Mouse (Mus musculus) lung, postnatal 14 days (tissue): ENCODE data around the gene Il10.
"Not testable (repeated sequence)": the region's sequence is repeated elsewhere in the genome, so short reads cannot be mapped to it uniquely, and the experiment has no call there.

ENCODE experiments used
- DNase-seq: peaks from one replicate; pipeline ENCODE4 v3.0.0; 2021

Gene Il10

DNA sequence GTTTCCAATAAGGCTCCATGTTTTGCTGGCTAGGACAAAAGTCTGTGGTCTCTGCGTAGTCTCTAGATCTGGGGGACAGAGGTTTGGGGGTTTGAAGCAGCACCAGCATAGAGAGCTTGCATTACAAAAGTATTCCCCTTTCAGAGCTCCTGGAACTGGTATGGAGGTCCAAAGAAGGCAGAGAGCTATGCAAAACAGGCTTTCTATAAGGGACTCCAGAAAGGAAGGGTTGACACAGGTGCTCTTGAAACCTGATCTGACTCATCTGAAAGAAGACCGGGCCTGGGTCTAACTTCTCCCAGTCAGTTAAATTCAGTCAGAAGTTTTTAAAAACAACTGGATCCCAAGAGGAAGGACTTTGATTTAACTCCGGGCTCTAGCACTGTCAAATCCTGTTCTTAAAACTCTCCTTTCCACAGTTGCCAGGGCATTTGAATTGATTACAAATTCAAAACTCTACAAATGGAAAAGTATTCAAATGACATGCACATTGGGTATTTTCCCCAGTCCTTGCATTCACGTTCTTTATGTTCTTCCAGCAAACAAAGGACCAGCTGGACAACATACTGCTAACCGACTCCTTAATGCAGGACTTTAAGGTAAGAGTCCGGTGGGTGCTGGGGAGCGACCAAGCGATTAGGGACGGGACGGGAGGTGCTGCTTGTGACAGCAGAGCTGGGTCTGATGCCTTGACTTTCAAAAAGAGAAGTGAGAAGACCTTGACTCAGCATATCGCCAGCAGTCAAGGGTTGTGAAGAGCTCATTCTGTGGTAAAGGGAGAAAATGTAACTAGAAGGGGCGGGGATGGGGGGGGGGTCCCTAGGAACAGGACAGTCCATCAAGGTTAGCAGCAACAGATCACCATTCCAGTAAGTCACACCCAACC lies 1.0 kb downstream of the Il10 start:
- no peak for DNase-seq

DNA sequence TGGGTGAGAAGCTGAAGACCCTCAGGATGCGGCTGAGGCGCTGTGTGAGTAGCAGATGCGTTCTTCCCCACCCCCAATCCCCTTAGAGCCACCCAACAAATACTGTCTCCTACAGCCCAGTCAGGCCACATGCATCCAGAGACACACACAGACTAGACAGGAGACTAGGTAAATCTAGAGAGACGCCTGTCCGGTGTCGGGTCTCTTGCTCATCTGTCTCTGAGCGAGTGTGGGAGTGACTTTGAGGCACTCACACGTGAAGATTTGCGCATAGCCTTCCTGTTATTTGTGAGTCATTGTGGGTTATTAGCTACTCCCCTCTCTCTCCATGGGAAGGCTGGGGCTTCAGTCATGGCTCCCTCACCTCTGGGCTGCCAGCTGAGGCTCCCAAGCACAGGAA lies 1.8 kb downstream of the Il10 start:
- DNase-seq = no peak

DNA sequence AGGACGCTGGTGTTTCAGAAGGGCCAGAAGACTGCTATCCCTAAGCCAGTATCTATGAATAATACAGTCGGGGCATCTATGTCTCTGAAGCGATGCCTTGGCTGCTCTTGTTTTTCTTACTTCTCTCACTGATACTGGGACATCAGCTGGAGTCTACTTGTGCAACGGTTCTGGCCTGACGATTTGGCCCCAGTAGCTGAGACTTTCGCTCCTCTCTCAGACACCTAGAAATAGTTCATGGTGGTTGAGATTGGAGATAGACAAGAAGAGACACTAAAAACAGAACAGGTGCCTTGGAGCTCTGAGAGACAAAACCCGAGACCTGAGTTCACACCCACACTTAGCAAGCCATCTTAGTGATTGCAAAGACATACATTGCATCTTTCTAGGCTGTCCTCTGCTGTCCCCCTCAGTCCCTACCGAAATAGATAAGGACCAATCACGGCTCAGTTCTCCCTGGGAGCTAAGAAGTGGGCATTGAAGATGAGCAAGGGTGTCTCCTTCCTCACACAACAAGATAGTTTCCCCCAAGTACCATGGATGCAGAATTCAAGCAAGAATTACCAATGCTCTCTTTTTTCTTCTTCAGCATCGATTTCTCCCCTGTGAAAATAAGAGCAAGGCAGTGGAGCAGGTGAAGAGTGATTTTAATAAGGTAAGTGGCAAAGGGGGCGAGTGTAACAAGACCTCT lies 2.4 kb downstream of the Il10 start:
- DNase-seq = no peak

DNA sequence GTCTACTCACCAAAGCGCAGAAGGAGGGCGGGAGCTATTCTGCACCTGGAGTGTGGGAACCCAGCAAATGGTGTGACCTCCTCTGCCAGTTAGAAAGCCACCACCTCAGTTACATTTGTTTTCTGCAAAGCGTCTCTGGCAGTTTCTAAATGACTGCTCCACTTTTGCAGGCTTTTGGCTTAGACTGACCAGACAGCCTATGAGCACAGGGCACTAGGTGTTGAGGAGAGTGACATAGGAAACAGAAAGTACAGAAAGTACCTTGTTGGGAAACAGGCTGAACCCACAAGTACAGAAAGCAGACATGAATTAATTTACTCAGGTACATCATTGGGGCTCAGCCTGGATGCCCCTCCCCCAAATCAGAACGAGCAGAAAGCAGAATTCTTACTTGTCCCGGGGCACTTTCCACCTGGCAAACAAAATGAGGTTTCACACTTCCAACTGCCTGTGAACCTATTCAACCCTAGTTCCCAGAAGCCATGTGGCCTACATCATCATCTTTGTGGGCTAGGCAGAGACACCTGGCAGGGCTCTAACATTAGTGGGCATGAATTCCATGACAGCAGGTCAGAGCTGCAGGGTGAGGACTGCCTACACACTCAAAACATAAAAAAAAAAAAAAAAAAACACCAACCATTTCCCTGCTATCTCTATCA lies 3.1 kb downstream of the Il10 start:
- DNase-seq = no peak

DNA sequence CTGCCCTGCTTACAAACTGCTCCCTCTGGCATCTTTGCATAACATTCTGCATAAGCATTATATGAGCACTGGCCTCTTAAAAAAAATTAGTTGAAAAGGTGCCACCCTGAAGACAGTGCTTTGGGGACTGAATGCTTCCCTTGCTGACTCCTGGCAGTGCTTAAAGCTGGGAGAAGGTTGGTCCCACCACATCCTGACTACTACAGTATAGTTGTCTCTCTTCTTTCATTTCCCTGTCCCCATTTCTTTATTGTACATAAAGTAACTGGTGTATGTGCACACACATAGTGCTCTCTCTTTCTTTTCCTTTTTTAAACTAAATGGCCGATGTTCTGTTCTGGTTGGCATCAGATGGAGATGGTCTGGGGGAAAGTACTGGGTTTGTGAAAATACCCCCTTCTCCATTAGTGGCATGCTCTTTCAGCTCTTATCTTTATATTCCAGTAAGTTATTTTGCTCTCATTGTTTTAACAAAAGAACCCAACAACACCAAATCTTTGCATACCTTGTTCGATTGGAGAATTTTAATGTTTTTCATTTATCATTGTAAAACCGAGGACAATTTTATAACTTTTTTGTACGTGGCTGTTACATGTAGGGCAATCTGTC lies 3.7 kb downstream of the Il10 start:
- not testable (repeated sequence) for DNase-seq

DNA sequence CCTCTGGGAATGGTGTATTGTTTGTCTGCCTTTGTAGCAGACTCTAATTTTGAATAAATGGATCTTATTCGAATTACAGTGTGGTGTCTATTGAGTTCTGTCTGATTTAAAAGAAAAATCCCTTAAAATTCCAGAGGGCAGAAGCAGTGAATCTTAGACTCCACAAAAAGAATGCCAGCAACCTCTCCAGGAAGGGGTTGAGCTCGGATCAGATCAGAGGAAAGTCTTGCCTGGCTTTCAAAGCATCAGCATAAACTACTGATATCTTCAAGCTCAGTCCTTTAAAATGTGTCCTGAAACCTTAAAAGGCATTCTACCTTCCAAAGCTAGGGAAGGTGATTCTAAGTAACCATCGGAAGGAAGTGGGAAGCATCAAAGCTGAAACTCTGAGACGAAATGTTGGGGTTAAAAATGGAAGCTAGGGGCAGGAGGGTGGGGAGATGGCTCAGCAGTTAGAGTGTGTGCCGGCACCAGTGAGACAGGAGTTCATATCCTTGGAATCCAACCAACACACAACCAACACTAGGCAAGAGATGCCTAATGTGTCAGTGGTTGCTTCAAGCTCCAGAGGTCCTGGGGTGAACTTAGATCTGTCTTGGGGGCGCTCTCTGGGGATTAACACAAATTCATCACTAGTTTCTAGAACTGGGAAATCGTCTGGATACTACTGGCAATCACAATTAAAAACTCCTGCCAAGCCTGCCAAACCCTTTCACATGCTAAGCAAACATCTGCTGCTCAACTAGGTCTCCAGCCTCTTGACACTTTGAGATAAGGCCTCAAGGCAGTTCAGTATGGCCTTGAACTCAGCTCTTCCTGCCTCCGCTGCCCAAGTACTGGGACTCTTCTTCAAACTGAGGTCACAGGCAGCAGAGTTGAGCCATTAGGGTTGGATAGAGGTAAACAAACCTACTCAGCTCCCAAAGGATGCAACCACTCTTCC lies 5.5 kb downstream of the Il10 start:
- DNase-seq = no peak

DNA sequence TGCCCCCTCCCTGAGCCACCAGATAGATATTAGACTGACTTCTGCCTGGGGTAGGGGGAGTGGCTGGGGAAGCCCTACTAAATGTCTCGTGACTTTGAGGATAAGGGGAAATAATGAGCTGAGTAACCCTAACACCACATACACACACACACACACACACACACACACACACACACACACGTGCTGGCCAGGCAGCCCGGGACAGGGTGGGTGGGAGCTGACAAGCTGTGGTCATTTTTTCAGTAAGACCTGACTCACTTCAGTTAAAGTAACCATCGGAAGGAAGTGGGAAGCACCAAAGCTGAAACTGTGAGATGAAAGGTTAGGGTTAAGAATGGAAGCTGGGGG lies 6.2 kb downstream of the Il10 start:
- no peak for DNase-seq

DNA sequence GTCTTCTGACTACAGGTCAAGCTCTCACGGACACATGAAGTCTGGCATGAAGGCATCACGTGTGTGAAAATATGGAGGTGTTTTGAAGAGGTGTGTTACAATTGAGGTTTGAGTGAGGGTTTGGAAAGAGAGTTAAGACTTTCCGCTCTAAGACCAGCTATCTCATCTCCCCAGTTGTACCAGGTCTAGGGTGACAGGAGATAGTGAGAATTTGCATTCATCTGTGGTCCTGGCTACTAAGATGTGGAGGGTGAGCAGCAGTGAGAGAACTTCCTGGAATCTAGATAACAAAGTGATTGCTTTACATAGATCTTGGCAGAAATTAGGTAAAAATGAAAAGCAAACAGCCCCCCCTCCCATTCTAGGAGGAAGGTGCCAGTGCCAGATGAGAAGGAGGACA lies 9.6 kb downstream of the Il10 start:
- DNase-seq = no peak

DNA sequence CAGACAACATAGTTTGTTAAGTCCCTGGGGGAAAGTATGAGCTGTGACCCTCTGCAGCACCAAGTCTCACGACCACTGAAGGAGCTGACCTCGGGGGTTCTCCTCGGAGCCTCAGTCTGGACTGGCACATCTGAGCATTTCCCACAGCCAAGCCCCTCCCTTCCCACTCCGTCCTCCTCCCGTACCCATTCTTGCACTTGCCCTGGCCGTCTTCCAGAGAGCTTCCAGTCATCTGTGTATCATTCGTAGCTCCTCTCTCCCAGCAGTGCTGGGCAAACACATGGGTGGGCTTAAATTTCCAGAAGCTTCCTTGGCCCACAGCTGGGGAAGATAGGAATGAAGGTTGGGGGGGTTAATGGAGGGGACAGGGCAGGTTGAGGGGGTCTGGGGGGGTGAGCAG lies 10.6 kb downstream of the Il10 start:
- DNase-seq = no peak

DNA sequence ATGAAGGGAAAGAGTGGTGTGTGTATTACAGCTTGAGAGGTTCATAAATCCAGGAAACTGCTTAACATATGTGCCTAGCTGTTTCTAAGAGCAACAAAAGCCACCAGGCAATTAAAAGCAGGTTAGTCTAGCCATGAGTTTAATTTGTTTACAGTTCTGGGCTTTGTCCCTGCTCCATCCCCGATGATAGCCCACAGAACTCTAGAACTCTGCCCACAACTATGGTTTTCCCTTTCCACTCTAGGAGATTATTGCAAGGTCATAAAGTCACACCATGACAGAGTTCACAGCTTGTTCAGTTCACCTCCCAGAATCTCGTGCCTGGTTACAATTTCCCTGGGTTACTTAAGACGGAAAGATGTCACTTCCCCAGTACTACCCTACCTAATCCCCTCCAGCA lies 11.6 kb downstream of the Il10 start:
- no peak for DNase-seq

DNA sequence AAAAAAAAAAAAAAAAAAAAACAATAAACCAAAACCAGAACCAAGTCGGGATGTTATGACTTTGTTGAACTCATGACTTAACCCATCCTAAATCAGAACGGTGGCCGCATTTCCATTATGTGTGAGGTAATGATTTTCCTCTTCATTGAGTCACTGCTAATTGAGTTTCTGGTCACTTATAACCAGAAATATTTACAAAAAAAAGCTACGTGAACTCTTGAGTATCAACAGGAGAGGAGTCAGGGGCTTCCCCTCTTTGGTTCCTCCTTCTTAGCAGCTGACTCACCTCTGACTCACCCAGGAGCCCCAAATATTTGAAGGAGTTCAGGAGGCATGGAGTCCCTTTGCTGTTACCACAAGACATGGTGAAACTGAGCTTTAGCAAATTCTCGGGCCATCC lies 18.4 kb downstream of the Il10 start:
- no peak for DNase-seq

DNA sequence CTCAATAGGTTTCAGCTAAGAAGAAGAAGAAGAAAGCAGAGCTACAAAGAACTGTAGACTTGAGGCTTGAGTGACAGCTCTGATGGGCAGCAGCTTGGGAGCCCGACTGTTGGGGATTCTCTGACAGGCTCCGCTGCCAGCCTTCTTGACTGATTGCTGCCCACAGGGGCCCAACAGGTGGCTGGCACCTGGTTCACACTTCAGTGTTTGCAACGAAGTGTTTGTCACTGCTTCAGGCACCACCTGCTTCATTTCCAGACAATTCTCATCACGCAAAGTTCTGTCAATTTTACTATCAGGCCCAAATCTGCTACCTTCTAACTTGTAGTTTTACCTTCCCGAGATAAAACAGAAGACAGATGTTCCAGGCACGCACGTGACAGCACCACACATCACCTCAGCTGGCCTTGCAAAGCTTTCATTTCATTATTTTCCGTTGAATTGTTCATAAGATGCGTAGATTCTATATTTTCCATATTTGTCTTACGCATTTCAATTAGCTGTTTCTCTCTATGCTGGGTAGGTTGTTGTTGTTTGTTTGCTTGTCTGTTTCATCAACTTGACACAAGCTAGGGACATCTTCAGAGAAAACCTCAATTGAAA lies 18.9 kb downstream of the Il10 start:
- DNase-seq = no peak

DNA sequence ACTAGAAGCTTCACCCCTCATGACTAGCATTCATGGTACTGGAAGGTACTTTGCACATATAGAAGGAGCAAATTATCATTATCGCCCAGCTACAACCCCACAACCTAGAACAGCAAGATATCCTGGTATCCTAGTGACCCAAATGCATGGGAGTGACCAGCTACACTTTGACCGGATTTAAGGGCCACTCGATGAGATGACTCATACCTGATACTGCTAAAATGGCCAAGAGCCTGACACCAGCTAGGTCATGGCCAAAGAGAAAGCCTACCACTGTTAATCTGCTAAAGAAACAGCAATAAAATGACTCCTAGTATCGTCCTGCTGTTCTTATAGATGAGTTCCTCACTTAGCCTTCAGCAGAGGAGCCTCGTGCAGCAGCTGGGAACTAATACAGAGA lies 19.8 kb downstream of the Il10 start:
- DNase-seq = no peak

DNA sequence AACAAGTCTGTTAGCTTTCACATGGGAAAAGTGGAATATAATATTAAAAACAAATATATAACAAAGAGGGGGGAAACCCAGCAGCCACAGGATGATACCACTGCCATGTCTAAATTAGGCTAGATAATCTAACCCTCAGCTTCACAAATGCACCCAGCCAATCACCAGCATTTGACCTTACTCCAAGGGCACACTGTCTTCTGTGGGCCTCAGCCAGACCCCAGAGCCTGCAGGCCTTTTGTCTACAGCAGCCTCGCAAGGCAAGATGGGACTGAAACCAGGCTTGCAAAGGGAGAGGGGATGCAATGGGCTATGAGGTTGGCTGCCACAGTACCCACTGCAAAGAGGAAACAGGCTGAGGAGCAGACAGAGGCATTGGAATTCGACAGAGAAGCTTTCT lies 22.6 kb downstream of the Il10 start:
- no peak for DNase-seq

DNA sequence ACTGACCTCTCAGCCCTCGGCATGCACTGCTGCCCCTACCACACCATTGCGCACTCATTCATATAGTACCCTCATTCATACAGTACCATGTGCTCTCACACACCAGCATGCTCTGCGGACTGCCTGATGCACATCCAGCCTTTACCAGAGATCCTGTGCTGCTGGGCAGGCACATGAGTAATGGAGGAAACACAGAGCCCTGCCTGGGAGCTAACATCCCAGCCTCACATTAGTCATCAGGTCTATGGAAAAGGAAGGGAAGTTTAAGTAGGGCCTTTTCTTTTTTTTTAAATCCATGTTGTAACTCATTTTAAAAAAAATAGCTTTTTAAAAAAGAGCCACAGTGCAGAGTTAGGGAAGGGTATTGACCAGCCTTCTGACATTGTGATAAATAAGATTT lies 23.1 kb downstream of the Il10 start:
- no peak for DNase-seq

DNA sequence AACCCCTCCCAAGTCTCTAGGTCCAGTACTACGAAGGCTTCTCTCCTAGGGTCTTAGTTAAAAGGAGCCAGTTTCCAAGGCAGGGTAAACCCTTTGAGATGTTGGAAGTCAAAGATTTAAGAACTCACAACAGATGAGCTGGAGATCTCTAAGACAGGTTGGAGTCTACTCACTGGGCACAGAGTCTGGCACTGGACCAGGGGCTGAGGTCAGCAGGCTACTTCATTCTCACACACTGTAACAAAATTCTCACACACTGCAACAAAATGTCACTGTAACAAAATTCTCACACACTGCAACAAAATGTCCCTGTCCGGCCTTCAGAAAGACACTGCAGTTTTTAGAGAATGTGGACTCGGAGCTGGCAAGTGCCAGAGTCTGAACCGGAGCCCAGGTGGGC lies 24.0 kb downstream of the Il10 start:
- no peak for DNase-seq

DNA sequence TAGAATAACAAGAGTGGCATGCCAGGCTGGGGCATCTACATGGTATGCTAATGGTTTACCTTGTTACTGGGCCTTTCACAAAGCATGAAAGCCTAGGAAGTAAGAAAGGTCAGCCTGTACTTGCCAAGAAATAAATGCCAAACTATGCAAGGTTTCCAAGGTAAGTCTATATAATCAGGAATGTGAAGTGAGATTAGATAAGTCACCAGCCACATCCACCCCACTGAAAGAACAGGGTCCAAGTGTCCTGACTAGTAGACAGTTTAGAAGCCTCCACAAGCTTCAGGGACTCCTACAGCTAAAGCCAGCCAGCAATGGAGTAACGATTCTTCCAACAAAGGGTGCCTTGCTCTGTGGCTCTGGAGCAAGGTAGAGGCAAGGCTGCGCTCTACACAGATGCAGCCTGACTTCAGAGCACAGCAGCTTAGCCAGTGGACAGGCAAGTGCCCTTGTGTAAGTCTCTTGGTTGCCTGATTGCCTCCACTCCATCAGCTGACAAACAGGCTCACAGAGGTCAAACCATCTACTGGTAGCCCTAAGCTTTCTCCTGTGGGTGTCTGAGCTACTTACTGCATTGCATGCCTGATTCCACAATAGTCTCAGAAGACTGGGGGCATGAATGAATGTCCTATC lies 26.2 kb downstream of the Il10 start:
- no peak for DNase-seq

DNA sequence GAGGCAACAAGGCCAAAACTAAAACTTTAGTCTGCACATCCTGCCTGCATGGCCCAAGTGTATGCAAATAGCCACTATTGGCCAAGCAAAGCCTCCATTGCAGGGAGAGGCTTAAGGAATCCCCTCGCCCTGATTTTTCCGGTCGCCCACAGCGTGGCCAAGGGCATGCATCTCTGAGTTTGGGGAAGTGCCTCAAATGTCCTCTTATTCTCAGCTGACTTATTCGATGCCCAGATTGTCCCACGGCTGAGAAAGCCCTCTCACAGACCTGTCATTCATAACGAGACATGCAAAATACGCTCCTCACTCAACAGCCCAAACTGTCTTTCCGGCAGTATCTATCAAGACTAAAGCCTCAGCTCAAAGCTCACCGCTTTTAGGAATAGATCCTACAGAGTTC lies 27.0 kb downstream of the Il10 start:
- no peak for DNase-seq

DNA sequence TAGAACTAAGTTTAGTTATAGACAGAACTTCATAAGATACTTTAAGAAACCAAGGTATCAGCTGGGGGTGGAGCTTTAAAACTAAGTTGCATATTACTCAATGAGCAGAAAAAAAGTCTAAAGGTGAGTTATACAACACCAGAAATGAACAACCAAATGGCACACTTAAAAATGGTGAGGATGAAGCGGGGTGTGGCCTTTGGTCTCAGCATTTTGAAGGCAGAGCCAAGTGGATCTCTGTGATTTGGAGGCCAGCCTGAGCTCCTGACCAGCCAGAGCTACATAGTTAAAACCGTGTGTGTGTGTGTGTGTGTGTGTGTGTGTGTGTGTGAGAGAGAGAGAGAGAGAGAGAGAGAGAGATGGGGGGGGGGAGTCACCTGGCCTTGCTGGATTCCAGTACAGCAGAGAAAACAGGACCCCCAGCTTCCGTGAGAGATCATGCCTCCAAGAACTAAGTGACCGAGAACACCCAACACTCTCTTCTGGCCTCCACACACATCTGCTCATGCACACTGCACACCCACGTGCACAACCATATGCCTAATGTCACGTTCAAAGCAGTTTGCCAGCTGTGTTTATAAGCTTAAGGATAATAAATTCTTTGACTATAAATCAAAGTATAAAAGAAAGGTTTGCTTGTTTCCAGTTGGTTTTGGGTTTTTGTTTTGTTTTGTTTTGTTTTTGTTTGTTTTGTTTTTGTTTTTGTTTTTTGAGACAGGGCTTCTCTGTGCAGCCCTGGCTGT lies 28.6 kb downstream of the Il10 start:
- DNase-seq = no peak

DNA sequence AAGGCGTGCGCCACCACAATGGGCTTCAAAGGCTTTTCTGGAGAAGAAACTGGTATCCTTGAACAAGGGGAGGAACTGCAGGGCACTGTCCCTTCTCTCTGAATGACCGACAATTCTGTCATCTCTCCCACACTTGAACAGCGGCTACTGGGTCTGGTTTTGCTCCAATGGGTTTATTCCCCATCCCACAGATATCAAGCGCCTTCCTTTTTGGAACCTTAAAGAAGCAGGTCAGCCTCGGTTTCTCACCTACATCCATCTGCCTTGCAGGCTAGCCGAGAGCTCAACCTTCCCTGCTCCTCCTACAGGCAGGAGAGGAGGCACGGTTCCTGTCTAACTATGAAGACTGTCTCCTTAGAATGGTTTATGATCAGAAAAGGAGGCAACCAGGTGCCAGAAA lies 29.3 kb downstream of the Il10 start:
- no peak for DNase-seq

DNA sequence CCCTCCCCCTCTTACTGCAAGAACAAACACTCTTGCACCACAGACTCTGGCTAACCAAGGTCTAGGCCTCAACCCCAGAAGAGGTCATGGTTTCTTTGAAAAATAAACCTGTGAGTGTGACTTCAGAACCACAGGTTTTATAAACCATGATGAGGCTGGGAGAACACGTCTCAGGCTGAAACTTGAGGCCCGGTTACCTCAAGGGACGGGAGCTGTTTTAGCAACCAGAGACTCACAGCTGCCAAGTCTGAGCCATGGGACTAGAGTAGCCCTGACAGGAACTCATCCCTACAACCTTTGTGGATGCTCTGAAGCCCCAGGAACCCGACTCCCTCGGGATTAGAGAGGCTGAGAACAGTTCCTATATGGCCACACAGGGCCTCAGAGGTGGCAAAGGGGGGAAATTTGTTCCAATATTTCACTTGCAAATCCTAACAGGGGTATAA lies 29.7 kb downstream of the Il10 start:
- DNase-seq = no peak
